Mouse (Mus musculus): ENCODE data around the gene Slc35e2. TPM values are rescaled to one million over a fixed set of nuclear protein-coding genes. Genes with fewer than 3 reads are reported as not detected.

The Slc35e2 gene
- polyA plus RNA-seq, 1 experiment from 2014 or later: 7.5 TPM

DNA sequence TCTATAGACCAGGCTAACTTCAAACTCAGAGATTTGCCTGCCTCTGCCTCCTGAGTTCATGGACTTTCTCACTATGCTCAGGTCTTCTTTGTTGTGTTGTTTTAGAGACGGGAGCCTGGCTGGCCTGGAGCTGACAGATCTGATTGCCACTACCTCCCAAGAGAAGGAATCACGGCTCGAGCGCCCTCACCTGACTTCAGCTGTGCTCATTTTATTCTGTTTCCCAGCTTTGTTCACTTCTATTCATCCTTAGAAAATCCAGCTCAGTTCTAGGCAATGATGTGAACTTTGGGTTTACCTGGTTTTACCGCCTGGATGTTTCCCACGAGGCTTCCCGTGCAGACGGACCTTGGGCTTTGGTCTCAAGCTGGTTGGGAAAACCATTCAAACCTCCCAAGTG, 25.7 kb upstream of the Slc35e2 start:
- no peak for DNase-seq (ENCODE audit: low spot score)

DNA sequence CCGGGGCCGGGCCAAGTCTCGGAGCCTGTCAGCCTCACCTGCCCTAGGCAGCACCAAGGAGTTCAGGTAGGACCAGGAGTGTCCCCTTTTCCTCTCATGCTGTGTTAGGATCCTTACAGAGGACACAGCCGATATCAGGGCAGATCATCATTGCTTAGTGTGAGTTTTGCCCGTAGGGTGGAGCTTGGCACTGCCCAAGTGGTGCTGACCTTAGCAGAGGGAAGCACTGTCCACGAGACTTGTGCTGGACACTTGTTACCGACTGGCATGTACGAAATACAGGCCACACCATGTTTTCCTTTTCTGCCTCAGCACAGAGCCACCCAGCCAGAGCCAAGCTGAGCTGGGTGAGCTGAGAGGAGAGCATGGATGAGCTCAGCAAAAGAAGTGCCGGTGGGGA, 24.1 kb upstream of the Slc35e2 start:
- DNase-seq (ENCODE audit: low spot score): no peak

DNA sequence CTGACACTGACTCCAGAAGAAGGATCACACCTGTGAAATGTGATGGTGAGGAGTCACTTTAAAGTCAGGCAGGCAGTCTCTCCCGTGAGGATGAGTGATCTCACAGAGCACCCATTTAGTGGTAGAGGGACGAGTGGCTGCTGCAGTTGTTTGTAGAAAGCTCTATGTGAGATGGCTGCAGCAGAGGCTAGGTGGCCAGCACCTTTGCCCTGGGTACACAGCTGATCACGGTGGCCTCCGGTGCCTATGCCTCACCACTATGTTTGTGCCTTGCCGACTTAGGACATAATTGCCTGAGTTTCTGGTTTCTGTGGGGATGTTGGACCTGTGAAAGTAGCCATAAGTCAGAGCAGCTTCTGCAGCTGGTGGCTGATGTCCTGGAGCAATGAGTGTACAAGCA, 23.5 kb upstream of the Slc35e2 start:
- DNase-seq (ENCODE audit: low spot score): no peak

DNA sequence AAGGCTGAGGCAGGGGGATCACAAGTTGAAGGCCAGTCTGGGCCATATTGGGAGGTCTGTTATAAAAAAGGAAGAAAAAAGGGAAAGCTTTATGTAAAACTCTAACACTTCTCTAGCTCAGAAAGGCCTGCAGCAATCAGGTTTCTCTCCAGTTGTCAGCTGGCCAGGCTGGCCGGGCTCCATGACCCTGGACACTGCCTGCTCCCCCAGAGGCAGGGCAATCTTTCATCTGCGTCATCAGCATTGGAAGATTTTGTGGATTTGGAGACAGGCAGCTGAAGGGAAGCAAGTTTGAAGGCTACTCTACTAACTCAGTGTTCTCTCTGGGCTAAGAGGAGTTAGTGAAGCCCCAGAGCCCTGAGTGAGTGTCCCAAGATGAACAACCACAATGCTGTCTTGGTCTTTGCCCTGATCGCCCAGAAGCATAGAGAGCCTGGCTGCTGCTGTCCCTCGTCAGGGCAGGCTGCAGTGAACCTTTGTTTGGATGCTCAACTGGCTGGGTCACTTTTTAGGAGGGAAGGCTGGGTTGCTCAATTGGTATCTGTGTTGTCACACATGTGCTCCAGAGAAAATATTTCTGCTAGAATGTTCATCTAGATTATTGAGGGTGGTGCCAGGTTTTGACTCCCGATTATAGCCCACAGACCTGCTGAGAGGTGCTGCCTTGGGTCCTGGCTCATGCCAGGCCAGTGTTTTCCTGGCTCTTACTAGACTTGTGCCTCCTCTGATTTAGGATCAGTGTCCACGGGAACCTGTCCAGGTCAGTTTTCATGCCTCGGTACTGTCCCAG, 22.7 kb upstream of the Slc35e2 start:
- DNase-seq (ENCODE audit: low spot score): no peak

DNA sequence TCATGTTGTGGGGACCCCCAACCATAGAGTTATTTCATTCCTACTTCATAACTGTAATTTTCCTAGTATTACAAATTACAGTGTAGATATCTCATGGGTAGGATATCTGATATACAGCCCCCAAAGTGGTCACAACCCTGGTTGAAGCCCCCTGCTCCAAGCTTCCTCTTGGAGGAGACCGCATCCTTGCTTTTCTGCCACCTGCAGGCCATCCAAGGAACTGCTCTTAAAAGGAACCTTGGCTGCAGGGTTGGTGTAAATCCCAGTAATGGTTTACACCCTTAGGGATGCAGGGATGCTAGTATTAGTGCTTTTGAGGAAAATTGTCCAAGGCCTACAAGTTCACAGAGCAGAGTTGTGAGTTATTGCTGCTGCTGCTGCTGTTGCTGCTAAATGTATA, 20.8 kb upstream of the Slc35e2 start:
- peak; percentile 31 for DNase-seq (ENCODE audit: low spot score)

DNA sequence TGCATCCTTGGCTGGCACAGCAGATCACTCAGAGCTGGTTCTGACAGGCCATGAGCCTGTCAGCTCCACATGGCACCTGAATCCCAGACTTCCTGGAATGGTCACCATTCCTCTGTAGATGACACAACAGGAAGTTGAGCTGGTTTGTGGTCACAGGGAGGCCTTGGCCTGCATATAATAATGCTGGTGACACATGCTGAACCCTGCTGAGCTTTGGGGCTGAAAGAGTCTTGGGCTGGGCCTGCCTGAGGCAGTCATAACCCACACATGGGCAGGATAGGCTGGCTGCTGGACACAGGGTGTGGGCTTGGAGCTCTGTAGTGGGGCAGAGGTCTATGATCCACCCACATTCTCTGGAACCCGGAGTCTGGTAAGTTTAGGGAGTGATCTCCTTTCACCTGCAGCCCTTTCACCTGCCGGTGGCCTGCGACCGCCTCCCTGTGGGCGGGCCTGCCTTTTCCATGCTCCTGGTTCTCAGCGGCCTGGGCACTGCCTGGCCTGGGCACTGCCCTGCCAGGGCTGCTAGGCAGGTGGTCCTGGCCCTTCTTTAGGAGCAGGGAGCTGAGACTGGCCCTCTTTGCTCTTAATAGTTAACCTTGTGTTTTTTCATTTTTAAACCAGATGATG, 18.8 kb upstream of the Slc35e2 start:
- no peak for DNase-seq (ENCODE audit: low spot score)

DNA sequence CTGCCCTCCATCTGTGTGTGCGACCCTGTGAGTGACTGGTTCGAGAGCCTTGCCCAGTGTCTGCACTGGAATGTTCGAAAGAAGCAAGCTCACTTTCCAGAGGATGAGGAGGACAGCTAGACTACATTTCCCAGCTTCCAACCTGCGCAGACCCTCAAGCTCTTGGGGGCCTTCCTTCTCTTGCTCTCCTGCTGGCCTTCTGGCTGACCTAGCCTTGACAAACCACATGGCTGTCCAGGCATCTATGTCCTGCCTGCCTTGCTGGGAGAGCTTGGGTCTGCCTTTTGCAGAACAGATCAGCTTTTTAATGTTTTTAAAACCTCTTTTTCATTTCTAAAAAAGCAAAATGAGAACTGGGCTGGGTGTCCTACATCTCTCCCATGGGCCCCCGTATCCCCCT, 11.9 kb upstream of the Slc35e2 start:
- DNase-seq (ENCODE audit: low spot score): no peak

DNA sequence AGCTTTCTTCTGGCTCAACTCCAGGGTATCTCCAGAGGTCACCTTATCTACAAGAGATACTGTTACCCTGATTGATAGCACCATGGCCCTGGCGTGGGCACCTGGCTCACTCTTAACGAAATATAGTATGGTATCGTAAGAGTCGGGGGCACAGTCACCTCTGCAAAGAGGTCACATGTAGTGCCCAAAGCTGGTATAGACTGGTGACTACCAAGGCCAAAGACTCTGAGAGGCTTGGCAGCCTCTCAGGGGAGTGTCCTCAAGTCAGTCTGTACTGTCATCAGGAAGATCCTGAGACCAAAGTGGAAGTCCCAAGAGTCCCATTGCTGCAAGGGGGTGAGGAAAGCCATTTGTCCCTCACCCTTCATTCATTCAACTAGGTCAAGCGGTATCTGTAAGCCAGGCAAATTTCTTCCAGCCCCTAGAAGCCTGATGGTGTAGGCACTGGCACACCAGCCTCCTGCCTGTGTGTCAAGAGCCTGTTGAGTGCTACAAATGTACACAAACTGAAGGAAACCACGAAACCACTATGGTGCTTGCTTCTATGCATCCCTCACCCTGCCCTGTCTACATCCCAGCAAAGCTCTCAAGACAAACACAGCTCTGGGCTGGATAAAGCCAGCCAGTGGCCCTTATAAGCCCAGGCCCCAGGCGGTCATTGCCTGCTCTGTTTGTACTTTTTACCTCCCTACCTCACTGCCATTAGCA, 10.1 kb upstream of the Slc35e2 start:
- no peak for DNase-seq (ENCODE audit: low spot score)

DNA sequence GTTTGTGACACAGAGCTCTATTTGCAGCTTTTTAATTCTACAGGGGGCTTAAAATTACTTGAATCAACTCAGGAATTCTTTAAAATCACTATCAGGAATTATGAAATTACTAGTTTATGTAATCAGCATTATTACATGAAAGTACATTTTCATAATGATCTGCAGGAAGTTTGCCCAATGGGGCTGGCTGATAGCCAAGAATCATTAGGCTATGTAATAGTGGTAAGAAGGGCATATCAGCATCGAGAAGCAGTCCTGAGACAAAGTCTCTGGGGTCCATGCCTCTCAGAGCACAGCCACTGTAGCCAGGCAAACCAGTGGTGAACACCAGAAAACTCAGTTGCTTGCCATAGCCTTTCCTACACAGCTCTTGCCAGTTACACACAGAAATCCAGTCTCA, 7.4 kb upstream of the Slc35e2 start:
- no peak for DNase-seq (ENCODE audit: low spot score)

DNA sequence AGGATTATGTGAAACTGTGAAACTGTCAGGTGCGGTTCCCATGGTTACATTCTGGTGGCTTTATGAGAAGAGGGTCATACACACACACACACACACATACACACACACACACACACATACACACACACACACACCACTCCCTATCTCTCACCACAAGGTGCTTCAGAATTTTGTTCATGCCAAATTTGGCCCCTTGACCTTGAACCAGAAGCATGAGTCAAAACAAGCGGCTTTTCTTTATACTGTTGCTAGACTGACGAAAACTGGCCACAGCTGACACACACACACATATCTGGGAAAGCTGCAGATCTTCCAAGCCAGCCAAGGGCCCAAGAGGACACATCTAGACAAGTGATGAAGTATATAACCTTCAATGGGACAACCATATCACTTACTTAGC, 5.4 kb upstream of the Slc35e2 start:
- DNase-seq (ENCODE audit: low spot score): no peak

DNA sequence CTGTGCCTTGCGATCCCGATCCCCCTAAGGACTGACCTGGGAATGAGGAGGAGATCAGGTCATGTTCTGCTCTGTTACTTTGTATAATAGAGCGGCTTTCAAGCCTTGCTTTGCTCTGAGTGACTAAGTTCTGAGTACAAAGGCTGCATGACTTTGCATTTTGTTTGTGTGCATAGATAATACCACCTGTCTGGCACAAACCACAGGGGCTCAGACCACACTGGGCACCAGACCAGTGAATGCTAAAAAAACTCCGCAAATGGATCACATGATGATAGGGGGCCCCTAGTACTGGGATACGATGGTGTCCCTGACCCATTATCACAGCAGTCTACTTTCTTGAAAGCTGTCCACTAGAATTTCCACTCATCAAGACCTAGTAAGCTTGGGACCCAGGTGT, 4.6 kb upstream of the Slc35e2 start:
- DNase-seq (ENCODE audit: low spot score): no peak

DNA sequence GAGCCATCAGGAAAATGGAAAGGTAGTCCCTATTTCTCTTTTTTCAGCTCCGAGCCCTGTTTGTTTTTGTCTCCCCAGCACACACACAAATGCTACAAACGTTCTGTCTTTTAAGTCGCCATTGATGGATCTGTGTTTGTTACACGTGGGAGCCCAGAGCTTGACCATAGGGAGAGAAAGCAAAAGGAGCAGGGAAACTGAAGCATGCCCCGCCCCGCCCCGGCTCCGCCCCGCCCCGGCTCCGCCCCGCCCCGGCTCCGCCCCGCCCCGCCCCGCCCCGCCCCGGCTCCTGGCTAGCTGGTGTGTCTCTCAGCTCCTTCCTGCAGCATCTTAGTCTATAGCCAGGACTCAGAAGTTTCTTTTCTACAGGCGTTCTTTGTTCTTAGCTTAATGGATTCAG, 2.7 kb upstream of the Slc35e2 start:
- no peak for DNase-seq (ENCODE audit: low spot score)

DNA sequence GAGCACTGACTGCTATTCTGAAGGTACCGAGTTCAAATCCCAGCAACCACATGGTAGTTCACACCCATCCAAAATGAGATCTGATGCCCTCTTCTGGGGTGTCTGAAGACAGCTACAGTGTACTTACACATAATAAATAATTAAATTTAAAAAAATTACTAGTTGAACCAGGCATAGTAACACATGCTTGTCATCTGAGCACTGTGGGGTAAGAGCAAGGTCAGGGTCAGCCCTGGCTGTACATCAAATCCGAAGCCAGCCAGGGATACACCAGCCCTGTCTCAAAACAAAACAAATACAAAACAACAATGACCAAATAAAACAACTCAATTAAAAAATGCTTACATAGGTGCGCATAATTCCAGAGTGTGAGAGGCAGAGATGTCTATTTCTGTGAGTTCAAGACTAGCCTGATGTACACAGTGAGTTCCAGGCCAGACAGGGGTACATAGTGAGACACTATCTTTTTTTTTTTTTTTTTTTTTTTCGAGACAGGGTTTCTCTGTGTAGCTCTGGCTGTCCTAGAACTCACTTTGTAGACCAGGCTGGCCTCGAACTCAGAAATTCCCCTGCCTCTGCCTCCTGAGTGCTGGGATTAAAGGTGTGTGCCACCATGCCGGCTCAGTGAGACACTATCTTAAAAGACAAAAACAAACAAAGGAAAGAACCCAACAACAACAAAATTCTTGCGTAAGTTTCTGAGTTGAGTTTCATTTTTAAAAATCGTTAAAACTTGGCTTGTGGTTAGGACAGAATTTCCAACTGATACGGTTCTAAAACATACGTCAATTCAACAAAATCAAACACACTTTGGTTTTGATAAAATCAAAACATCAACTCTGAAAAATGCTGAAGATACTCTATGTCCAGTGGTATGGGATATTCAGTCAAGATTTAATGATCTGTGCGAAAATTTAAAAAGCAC, 1.1 kb upstream of the Slc35e2 start:
- DNase-seq (ENCODE audit: low spot score): no peak

DNA sequence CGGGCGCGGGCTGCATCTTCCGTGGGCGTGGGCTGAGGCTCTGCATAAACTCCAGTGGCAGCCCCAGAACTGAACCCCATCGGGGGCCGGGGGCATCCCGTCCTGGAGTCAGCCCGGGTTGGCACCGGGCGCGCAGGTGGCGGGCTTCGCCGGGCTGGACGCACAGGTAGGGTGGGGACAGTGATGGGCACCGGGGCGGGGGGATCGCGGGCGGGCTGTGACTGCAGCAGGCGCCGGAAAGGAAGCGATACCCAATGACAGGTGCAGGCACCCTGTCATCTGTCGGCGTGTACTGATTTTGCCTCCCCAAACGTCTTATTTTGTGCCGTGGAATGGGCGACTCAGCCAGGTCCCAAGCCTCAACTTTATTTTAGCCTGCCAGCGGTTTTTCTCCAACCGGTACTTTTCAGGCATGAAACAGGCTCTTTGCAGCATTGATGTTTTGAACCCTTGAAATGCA, 811 bp downstream of the Slc35e2 start:
- no peak for DNase-seq (ENCODE audit: low spot score)

DNA sequence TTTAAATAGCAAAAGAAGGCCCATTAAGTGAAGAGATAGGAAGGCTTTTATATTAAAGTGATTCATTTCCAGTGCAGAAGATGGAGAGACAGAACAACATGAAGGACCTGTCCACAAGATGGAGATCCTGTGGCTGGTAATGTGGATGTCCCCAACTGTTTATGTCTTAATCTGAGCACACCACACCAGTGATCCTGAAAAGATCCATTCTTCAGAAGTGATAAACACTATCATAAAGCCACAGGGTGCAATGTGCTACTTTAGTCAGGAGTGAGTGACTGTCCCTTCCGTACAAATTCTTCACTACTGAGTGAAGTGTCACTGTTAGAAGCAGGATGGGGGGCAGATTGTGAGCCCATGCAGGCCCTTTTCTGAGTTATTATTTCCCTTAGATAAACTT, 1.5 kb downstream of the Slc35e2 start:
- DNase-seq (ENCODE audit: low spot score): no peak

DNA sequence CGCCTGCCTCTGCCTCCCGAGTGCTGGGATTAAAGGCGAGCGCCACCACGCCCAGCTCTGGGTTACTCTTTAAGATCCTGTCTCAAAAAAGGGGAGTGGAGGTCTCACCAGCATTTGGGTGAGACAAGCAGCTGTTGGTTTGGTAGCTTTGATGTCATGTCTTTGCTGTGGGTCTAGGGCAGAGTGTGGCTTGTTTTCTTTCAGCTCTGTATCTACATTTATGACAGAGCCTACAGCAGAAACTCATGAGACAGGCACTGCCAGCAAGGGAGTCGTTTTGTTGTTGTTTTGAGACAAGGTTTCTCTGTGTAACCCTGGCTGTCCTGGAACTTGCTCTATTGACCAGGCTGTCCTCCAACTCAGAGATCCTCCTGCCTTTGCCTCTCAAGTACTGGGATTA, 2.6 kb downstream of the Slc35e2 start:
- DNase-seq (ENCODE audit: low spot score): peak; percentile 57

DNA sequence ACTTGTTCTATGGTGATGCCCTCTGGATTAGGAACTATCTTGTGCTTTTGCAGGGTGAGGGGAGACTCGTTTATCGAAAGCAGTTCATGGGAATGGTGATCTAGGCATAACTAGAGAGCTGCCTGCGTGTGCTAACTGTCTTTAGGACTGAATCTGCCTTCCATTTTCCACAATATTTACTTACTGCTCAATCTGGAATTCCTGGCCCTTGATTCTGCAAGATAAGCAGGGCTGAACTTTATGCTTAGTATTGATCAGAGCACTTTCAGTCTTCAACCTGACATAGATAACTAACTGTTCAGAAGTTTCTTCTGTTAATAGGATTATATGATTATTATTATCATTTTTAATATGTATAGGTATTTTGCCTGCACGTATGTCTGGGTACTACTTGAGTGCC, 3.9 kb downstream of the Slc35e2 start:
- no peak for DNase-seq (ENCODE audit: low spot score)

DNA sequence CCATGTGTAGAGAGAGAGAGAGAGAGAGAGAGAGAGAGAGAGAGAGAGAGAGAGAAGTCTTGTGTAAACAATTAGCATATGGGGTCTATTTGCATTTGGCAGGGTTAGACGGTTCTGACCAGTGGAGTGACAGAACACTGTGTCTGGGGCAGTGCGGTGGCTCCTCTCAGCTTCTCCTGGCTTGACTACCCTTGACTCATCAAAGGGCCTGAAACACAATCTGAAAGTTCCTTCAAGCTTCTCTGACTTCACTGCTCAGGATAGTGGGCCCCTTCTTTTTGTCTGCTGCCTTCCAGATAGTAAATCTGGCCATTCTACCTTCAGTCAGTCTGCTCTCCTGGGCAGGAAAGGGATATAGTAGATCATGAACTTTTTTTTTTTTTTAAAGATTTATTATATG, 5.6 kb downstream of the Slc35e2 start:
- no peak for DNase-seq (ENCODE audit: low spot score)

DNA sequence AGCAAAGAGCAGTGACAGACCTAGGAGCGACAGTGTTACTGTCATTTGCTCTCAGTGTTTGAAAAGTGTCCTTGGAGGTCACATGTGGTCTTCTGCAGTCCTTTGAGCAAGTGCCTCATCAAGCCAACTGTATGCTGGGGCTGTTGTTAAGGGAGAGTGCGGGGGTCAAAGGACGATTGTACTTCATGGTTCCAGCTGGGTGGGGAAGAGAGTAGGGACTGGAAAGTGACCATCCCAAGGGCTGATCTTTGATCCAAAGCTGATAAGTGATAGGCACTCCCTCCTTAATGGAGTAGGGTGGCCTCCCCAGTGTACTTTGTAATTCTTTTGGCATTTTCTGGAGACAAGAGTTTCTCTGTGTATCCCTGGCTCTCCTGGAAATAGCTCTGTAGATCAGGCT, 10.6 kb downstream of the Slc35e2 start:
- no peak for DNase-seq (ENCODE audit: low spot score)

DNA sequence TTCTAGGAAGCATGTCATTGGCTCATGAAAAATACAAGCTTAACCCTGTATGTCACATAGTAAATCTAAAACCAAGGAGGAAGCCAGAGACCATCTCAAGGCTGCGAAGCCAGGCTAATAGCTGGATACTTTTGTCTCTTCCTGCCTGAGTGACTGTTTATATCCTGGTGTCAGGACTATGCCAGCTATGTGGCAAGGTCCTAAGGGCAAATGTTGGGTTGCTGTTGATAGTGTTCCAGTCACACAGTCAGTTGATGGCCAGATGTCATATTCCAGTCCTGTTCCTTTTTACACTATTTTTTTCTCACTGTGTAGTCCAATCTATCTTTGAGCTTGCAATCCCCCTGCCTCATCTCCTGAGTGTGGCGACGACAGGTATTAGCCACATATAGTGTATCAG, 12.0 kb downstream of the Slc35e2 start:
- DNase-seq (ENCODE audit: low spot score): no peak

DNA sequence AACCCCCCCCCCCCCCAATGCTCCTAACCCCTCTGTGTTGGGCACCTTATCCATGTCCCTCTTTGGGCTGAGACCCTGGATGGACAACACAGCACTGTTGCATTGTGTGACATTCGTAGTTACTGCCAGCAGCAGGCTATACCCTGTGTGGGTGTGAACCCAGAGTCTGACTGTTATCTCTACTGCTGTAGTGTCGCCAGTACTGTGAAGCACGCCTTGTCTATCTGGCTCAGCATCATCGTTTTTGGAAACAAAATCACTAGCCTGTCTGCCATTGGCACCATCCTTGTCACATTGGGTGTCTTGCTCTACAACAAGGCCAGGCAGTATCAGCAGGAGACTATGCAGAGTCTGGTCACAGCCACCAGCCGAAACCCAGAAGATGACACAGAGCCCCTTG, 17.1 kb downstream of the Slc35e2 start:
- DNase-seq (ENCODE audit: low spot score): no peak
